Mouse (Mus musculus) urinary bladder, postnatal 36 days (tissue): ENCODE data around the gene Gtf2a2.

Source experiments
- DNase-seq, 2 experiments: peaks; one replicate each; pipeline ENCODE4 v3.0.0; 2022; ENCODE audit warnings: low spot score in 2 of 2, mixed read lengths in 1 of 2

Gene Gtf2a2

GRCm38 (mm10) chr9:70012408-70012901 lies at the start of gene Gtf2a2:
TSS of gene Gtf2a2 (plus strand) at chr9:70012550.
- peak; percentile 90 to 91 for DNase-seq

GRCm38 (mm10) chr9:69964370-69964769 lies 48.0 kb upstream of the Gtf2a2 start:
- DNase-seq = no peak

- DNase-seq = no peak
Observed at GRCm38 (mm10) chr9:69985526-69985925, 26.8 kb upstream of the Gtf2a2 start.

GRCm38 (mm10) chr9:69986063-69986462 lies 26.3 kb upstream of the Gtf2a2 start:
- DNase-seq = no peak

GRCm38 (mm10) chr9:69986571-69986970 lies 25.8 kb upstream of the Gtf2a2 start:
- no peak for DNase-seq

GRCm38 (mm10) chr9:69987579-69987978 lies 24.8 kb upstream of the Gtf2a2 start:
- peak; percentile 34 to 58 for DNase-seq

GRCm38 (mm10) chr9:69988706-69989302 lies 23.5 kb upstream of the Gtf2a2 start:
- DNase-seq = no peak

GRCm38 (mm10) chr9:69989303-69990121 lies 22.8 kb upstream of the Gtf2a2 start, which contains the start of gene Bnip2:
TSS of gene Bnip2 (plus strand) at chr9:69989466.
- DNase-seq = peak; percentile 90 to 96

GRCm38 (mm10) chr9:69990346-69990745 lies 22.0 kb upstream of the Gtf2a2 start:
- no peak for DNase-seq

- no peak for DNase-seq
Observed at GRCm38 (mm10) chr9:69992841-69993277, 19.5 kb upstream of the Gtf2a2 start.

- no peak for DNase-seq
Observed at GRCm38 (mm10) chr9:69993479-69993878, 18.9 kb upstream of the Gtf2a2 start.

- no peak for DNase-seq
Observed at GRCm38 (mm10) chr9:69994547-69994946, 17.8 kb upstream of the Gtf2a2 start.

GRCm38 (mm10) chr9:69999318-69999717 lies 13.0 kb upstream of the Gtf2a2 start:
- DNase-seq = no peak

- DNase-seq = no peak
Observed at GRCm38 (mm10) chr9:70003516-70003915, 8.8 kb upstream of the Gtf2a2 start.

GRCm38 (mm10) chr9:70006984-70007383 lies 5.4 kb upstream of the Gtf2a2 start:
- DNase-seq = no peak

- no peak for DNase-seq
Observed at GRCm38 (mm10) chr9:70007506-70008248, 4.7 kb upstream of the Gtf2a2 start.

- DNase-seq = no peak
Observed at GRCm38 (mm10) chr9:70009754-70010304, 2.5 kb upstream of the Gtf2a2 start.

GRCm38 (mm10) chr9:70010781-70011473 lies 1.4 kb upstream of the Gtf2a2 start:
- no peak for DNase-seq

GRCm38 (mm10) chr9:70011537-70012407 lies 578 bp upstream of the Gtf2a2 start:
- no peak for DNase-seq

GRCm38 (mm10) chr9:70015632-70016031 lies 3.3 kb downstream of the Gtf2a2 start:
- DNase-seq = no peak
